Mouse (Mus musculus): ENCODE data around the gene Gm49396.

DNA sequence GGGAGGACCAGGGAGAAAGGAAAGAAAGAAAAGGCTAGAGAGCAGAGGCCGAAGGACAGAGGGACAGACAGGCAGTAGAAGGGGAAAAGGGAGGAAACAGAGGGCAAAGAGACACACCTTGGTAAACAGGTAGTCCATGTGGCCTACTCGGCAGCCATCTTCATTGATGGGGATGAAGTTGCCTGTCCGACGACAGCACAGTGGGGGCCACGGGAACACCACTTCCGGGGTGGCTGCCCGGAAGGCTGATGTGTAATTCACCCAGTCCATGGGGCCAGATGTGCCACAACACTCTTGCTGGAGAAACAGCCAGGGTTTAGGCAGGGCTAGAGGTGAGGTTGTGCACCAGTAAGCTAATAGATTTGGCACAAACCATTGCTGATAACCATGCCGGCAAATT, 41.8 kb downstream of the Gm49396 start:
- TF ChIP-seq POLR2A (IDR thresholded peaks at IDR 0.05; ENCODE audit: insufficient read depth, low read depth, low read length) (no peak), CTCF (IDR thresholded peaks at IDR 0.05; ENCODE audit: insufficient read depth, low read depth, low read length) (no peak)

All from olfactory bulb, adult 2 months (tissue).